Mouse (Mus musculus) heart, embryonic 15.5 days (tissue): ENCODE data around the gene Rmdn3. TPM values are rescaled to one million over a fixed set of nuclear protein-coding genes. Genes with fewer than 3 reads are reported as not detected.

Source experiments
- ATAC-seq: fragments of 200-750 bp; cut with Nextera tagmentation; replicated peaks from 2 replicates; pipeline ENCODE4 v1.8.0; 2017; ENCODE audit warnings: low read depth, moderate TSS enrichment; ENCODE audit not compliant: insufficient number of reproducible peaks, insufficient read depth, low FRiP score
- H3K27ac ChIP-seq: fragments of 300-500 bp; sonication (generic); 2 replicates; pipeline ENCODE4 v1.5.1; 2015; ENCODE audit warnings: mild to moderate bottlenecking, inconsistent platforms
- H3K27me3 ChIP-seq: fragments of 300-500 bp; sonication (generic); 2 replicates; pipeline ENCODE4 v1.6.1; 2015; ENCODE audit warnings: inconsistent platforms
- H3K36me3 ChIP-seq: fragments of 300-500 bp; sonication (generic); 2 replicates; pipeline ENCODE4 v1.6.1; 2015; ENCODE audit warnings: mild to moderate bottlenecking, inconsistent platforms
- H3K4me1 ChIP-seq: fragments of 300-500 bp; sonication (generic); replicated peaks from 2 replicates; pipeline ENCODE4 v1.6.1; 2015; ENCODE audit warnings: inconsistent platforms
- H3K4me2 ChIP-seq: fragments of 300-500 bp; sonication (generic); 2 replicates; pipeline ENCODE4 v1.6.1; 2015; ENCODE audit warnings: inconsistent platforms, mild to moderate bottlenecking, moderate library complexity
- H3K4me3 ChIP-seq: fragments of 300-500 bp; sonication (generic); 2 replicates; pipeline ENCODE4 v1.5.1; 2015; ENCODE audit warnings: mild to moderate bottlenecking, inconsistent platforms
- H3K9ac ChIP-seq: fragments of 300-500 bp; sonication (generic); 2 replicates; pipeline ENCODE4 v1.6.1; 2015; ENCODE audit warnings: mild to moderate bottlenecking, inconsistent platforms
- H3K9me3 ChIP-seq: fragments of 300-500 bp; sonication (generic); replicated peaks from 2 replicates; pipeline ENCODE4 v1.6.1; 2016; ENCODE audit warnings: inconsistent platforms
- WGBS: fragments of 180-500 bp; shearing (Covaris S2); methylation state at CpG from one replicate; pipeline ENCODE4 v1.1.7; 2015; ENCODE audit warnings: mixed read lengths; 5-methylcytosine and 5-hydroxymethylcytosine counted together
- polyA plus RNA-seq: library from polyadenylated mRNA; unstranded; fragments of >200 nt; fragmentation: Nextera tagmentation; extraction: Ambion mirVana; gene quantifications from 2 replicates; pipeline ENCODE4 v1.2.1, GENCODE M21; 2015

Rmdn3 gene
- polyA plus RNA-seq, 1 experiment from 2014 or later: 23.0 TPM

DNA sequence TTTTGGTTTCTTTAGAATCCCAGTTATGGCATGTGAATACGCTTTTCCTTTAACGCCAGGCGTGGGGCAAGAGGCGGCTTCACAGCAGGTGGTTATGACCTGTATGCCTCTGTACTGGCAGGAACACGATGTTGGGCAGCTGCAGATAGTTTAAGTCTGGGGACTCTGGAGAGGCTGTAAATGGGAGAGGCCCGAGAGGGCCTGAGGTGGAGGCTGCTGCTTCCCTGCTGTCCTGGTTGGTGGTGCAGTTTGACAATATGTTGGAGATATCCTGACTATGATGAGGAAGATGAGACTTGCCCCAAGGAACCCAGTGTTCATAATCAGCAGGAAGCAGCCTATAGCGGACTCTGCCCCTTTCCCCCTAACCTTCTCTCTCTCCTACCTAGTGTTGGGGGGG lies 26.1 kb upstream of the Rmdn3 start:
- Histone ChIP-seq H3K27me3 (no peaks in the 10 kb centered on the region), H3K4me3 (no peak overlapping the region), H3K9me3 (no peaks in the 10 kb centered on the region), H3K9ac (no peak overlapping the region), H3K27ac (no peak overlapping the region), H3K4me2 (no peak overlapping the region), H3K4me1 (no peaks in the 10 kb centered on the region), H3K36me3 (peaks cover 35% of the 10 kb centered on the region; the same call in 1 of the 2 replicates)
- no peak for ATAC-seq
- WGBS: 86% methylated on average over 7 of the region's 7 CpGs

DNA sequence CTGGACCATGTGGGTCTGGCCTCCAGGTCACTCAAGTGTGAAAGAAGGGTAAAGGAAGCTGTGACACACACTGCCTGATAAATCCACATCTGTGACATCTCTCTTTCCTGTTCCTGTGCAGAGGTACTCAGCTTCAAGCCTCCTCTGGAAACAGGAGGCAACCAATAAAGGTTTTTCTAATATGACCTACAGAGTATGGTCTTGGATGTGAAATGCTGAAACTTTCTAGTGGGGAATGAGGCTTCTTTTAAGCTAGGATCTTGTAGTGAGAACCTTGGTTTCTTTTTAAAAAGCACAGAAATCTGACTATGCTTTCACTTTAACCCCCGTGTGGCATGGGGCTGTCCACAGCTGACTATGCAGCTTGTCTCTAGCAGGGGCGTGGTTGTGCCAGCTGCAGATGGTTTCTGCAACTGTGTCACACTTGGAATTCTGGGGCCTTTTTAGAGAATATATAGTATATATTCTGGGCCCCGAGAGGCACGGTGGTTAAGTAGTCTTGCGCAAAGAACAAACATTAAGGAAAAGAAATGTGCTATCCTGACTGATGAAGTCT lies 20.6 kb upstream of the Rmdn3 start:
- H3K4me1 ChIP-seq: peaks cover 19% of the 10 kb centered on the region
- H3K9ac ChIP-seq: no peak overlapping the region
- WGBS: 87% methylated on average over 5 of the region's 5 CpGs
- H3K27me3 ChIP-seq: no peaks in the 10 kb centered on the region
- H3K9me3 ChIP-seq: no peaks in the 10 kb centered on the region
- no peak overlapping the region for H3K4me3 ChIP-seq
- no peak overlapping the region for H3K4me2 ChIP-seq
- ATAC-seq: no peak
- H3K36me3 ChIP-seq: peaks cover 16% of the 10 kb centered on the region; the same call in 1 of the 2 replicates
- H3K27ac ChIP-seq: no peak overlapping the region

DNA sequence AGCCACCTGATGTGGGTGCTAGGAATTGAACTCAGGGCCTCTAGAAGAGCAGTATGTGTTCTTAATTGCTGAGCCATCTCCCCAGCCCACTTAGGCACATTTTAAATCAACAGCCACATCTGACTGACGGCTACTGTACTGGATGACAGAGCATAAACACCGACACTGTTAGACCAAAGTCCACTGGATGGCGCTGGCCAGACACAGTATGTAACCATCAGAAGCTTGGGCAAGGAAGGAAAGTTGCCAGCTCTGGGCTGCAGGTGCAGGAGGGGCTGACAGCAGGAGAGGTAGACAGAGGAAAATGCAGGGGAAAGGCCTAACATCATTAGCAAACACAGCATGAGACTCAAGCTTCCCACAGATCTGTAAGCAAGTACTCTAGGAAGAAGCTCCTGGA lies 19.9 kb upstream of the Rmdn3 start:
- Histone ChIP-seq H3K4me3 (no peak overlapping the region), H3K4me1 (peaks cover 24% of the 10 kb centered on the region), H3K9ac (no peak overlapping the region), H3K36me3 (peaks cover 12% of the 10 kb centered on the region; the same call in 1 of the 2 replicates), H3K27ac (no peak overlapping the region), H3K9me3 (no peaks in the 10 kb centered on the region), H3K27me3 (no peaks in the 10 kb centered on the region), H3K4me2 (no peak overlapping the region)
- 59% methylated on average over 3 of the region's 3 CpGs for WGBS
- no peak for ATAC-seq

DNA sequence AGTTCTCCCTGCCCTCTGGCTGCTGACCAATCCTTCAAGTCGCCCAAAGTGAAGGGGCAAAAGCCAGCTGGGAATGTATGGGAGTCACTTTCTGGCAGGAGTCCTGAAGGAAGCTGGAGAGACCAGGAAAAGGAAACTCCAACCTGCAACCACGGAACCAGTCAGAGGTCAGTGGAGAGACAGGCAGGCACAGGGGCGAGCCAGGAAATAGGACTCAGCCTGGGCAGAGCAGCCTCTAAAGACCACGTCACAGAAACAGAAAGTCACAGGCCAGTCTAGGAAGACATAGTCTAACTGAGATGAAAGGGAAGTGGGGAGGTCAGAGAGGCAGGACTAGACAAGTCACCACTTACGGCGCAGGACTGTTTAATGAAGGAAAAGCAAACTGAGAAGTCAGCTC lies 18.8 kb upstream of the Rmdn3 start:
- Histone ChIP-seq H3K4me1 (peaks cover 24% of the 10 kb centered on the region), H3K27ac (no peak overlapping the region), H3K36me3 (peaks cover 12% of the 10 kb centered on the region; the same call in 1 of the 2 replicates), H3K4me3 (no peak overlapping the region), H3K9me3 (no peaks in the 10 kb centered on the region), H3K4me2 (no peak overlapping the region), H3K27me3 (no peaks in the 10 kb centered on the region), H3K9ac (no peak overlapping the region)
- no peak for ATAC-seq
- WGBS: 49% methylated on average over 6 of the region's 6 CpGs

DNA sequence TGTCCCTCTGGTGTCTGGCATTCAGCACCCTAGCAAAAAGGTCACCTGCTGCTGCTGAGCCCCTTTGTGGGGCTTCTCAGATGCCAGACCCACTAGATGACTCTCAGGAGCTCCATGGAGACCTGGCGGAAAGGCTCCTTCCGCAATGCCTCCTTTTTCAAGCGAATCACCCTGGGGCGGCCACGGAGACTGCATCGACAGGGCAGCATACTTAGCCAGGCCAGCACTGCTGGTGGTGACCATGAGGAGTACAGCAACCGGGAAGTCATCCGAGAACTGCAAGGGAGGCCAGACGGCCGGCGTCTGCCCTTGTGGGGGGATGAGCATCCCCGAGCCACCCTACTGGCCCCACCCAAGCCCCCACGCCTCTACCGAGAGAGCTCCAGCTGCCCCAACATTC lies 18.0 kb upstream of the Rmdn3 start:
- peaks cover 12% of the 10 kb centered on the region; the same call in 1 of the 2 replicates for H3K36me3 ChIP-seq
- no peak overlapping the region for H3K9ac ChIP-seq
- no peak overlapping the region for H3K27ac ChIP-seq
- 63% methylated on average over 14 of the region's 14 CpGs for whole genome bisulfite sequencing
- H3K4me1 ChIP-seq: peaks cover 24% of the 10 kb centered on the region
- H3K9me3 ChIP-seq: no peaks in the 10 kb centered on the region
- H3K27me3 ChIP-seq: no peaks in the 10 kb centered on the region
- no peak overlapping the region for H3K4me2 ChIP-seq
- ATAC-seq: no peak
- H3K4me3 ChIP-seq: no peak overlapping the region

DNA sequence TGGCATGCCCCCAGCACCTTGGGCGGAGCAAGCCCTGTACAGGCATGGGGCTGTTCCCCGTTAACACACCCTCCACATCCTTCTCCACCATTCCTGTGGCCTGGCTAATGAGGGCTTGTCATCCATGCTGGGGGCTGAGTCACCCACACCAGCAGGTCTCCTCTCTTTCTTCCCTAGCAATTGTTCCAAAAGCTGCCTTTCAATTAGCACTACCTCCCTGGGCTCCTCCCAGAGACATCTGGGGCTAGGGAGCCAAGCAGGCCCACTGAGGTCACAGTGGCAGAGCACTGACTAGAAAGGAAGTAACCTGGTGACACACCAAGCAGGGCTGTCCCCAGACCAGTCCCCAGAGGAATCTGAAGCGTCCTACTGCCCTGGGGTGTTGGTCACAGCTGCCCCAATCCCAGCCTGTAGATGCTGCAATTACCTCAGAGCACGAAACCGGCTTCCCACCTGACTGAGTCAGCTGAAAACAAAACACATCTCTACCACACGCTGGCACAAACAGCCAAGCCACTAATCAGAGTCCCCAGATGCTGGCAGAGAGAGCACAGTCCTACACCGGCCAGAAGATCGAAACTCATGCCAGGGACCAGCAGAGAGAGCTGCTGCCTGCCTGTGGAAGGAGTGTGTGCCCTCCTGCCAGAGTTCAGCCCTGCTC lies 17.3 kb upstream of the Rmdn3 start, which contains the start of gene Gm14137:
Gm14137 (plus strand) TSS at position 519 of the 661 bp plus-strand sequence.
- H3K4me3 ChIP-seq: no peak within 1 kb of the TSS
- WGBS: 63% methylated on average over 8 of the region's 8 CpGs
- H3K9ac ChIP-seq: no peak within 1 kb of the TSS
- peaks cover 7% of the 10 kb centered on the region; the same call in 1 of the 2 replicates for H3K36me3 ChIP-seq
- no peak within 1 kb of the TSS for H3K27ac ChIP-seq
- no peak for ATAC-seq
- peak within 1 kb of the TSS; percentile 56; the same call in 1 of the 2 replicates for H3K4me2 ChIP-seq
- H3K4me1 ChIP-seq: peaks cover 24% of the 10 kb centered on the region
- no peaks in the 10 kb centered on the region for H3K27me3 ChIP-seq
- H3K9me3 ChIP-seq: no peaks in the 10 kb centered on the region

DNA sequence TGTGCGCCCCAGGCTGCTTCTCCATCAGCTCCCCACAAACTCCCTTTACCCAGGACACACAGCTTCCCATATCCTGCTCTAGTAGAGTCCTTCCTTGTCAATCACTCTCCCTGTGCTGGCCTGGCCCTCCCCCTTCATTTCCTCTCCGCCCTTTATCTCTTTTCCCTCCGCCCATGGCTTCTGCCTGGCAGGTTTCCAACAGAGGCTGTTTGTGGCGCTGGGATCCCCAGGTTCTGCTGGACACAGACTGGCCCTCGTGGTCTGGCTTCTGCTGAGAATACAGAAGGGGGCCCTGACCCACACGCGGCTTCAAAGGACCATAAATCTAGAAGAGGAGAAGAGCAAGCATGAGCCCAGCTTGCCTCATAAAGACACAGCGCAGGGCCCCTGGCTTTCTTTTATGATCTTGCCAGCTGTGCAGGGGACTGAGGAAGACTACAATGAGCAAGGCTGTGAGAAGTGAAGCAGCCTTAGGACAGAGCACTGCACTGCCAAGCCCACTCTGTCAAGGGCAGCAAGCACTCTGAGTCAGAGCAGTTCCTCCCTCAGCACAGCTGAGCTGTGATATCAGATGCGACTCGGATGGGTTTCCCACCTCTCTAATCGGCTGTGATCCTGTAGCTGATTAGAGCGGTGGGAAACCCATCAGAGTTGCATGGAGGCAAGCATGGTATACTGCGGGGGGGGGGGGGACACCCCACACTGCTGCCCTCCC lies 16.2 kb upstream of the Rmdn3 start:
- Histone ChIP-seq H3K4me3 (peak overlapping the region; percentile 18; the same call in 1 of the 2 replicates), H3K4me1 (peaks cover 25% of the 10 kb centered on the region), H3K27ac (peak overlapping the region; percentile 65), H3K9ac (peak overlapping the region; percentile 40), H3K36me3 (no peaks in the 10 kb centered on the region; the same call in 1 of the 2 replicates), H3K9me3 (no peaks in the 10 kb centered on the region), H3K4me2 (peak overlapping the region; percentile 56), H3K27me3 (peaks cover 3% of the 10 kb centered on the region)
- ATAC-seq: peak; percentile 65
- WGBS: 14% methylated on average over 13 of the region's 13 CpGs

DNA sequence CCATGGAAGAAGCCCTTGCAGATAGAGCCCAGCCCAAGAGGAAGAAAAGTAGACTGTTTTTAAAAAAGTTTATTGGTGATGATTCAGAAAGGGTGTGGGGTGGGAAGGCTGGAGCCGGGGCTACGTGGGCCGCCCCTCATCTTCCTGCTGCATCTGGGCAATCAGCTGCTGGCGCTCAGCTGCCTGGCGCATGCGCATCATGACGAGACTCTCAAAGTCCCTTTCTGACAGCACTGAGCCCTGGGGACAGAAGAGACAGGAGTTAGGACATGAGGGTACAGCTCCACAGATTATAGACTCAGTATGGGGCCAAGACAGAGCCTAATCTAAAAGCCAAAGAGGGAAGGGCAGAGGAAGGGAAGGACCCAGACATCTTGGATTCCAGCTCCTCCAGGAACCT lies 15.6 kb upstream of the Rmdn3 start:
- WGBS: 82% methylated on average over 7 of the region's 7 CpGs
- ATAC-seq: no peak
- Histone ChIP-seq H3K36me3 (no peaks in the 10 kb centered on the region; the same call in 1 of the 2 replicates), H3K4me2 (peak overlapping the region; percentile 56), H3K4me1 (peaks cover 30% of the 10 kb centered on the region), H3K9ac (no peak overlapping the region), H3K4me3 (no peak overlapping the region), H3K27me3 (peaks cover 7% of the 10 kb centered on the region), H3K9me3 (no peaks in the 10 kb centered on the region), H3K27ac (peak overlapping the region; percentile 17; the same call in 1 of the 2 replicates)

DNA sequence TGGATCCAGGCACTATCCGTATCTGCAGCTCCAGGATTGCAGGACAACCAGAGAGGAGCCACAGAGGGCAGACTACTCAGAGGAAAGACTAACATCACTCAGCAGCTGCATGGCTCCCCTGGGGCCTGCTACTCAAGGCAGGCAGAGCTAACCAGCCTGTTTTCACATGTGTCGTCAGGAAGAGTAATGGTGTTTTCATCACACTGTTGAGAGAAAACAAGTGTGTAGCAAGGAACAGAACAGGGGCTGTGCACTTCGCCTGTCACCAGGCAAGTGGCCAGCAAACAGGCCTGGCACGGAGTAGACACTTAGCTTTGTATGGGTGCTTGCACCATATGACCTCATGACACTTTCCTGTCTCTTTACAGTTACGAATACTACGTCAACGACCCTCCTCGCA lies 14.7 kb upstream of the Rmdn3 start:
- H3K27ac ChIP-seq: no peak overlapping the region
- WGBS: 42% methylated on average over 8 of the region's 8 CpGs
- no peak overlapping the region for H3K4me3 ChIP-seq
- H3K9me3 ChIP-seq: no peaks in the 10 kb centered on the region
- peaks cover 39% of the 10 kb centered on the region for H3K4me1 ChIP-seq
- peaks cover 11% of the 10 kb centered on the region for H3K27me3 ChIP-seq
- no peak for ATAC-seq
- no peak overlapping the region for H3K4me2 ChIP-seq
- H3K9ac ChIP-seq: no peak overlapping the region
- H3K36me3 ChIP-seq: no peaks in the 10 kb centered on the region; the same call in 1 of the 2 replicates

DNA sequence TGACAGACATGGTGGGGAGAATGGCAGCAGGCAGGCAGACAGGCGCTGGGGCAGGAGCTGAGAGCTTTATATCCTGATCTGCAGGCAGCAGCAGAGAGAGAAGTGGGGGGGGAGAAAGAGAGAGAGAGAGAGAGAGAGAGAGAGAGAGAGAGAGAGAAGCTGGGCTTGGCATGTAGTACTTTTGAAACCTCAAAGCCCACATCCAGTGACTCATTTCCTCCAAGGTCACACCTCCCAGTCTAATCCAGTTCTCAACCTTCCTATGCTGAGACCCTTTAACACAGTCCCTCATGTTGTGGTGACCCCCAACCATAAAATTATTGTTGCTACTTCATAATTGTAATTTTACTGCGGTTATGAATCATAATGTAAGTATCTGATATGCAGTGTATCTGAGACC lies 13.4 kb upstream of the Rmdn3 start:
- no peaks in the 10 kb centered on the region; the same call in 1 of the 2 replicates for H3K36me3 ChIP-seq
- no peak overlapping the region for H3K4me2 ChIP-seq
- H3K27ac ChIP-seq: no peak overlapping the region
- no peak for ATAC-seq
- 82% methylated on average over 2 of the region's 2 CpGs for WGBS
- H3K27me3 ChIP-seq: peaks cover 20% of the 10 kb centered on the region
- no peaks in the 10 kb centered on the region for H3K9me3 ChIP-seq
- peaks cover 40% of the 10 kb centered on the region for H3K4me1 ChIP-seq
- H3K4me3 ChIP-seq: no peak overlapping the region
- H3K9ac ChIP-seq: no peak overlapping the region

DNA sequence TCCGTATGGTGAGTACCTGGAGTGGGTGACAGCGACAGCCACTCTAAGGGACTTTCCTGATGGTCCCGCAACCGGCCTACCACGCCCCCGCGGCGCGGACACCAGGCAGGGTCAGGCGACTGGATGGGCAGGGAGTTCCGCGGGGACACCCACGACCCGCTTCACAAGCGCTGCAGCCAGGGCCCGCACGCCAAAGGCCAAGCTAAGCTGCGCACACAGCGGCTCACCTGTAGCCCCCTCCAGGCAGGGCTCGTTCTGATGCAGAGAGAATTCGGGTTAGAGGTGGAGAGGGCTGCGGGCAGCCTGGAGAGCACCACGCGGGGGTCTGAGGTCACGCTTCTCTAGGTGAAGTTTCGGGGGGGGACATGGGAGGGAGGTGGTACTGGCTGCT lies 11.0 kb upstream of the Rmdn3 start:
- Histone ChIP-seq H3K27me3 (peaks cover 21% of the 10 kb centered on the region), H3K4me1 (peaks cover 25% of the 10 kb centered on the region), H3K4me3 (peak overlapping the region; percentile 61), H3K27ac (no peak overlapping the region), H3K9me3 (no peaks in the 10 kb centered on the region), H3K9ac (peak overlapping the region; percentile 53), H3K36me3 (no peaks in the 10 kb centered on the region; the same call in 1 of the 2 replicates), H3K4me2 (peak overlapping the region; percentile 98)
- no peak for ATAC-seq
- 3% methylated on average over 26 of the region's 26 CpGs for WGBS
